Mouse (Mus musculus) embryonic facial prominence, embryonic 13.5 days (tissue): ENCODE measurements at regions not wholly inside any gene's neighbourhood (a gene's known extent, or its start where the extent isn't known, plus 50 kb on each side); places are given as distances from the start of the nearest gene placed in this dataset.

Experiments
- ATAC-seq: fragments of 200-750 bp; cut with Nextera tagmentation; 2 replicates; pipeline ENCODE4 v1.8.0; 2017; ENCODE audit warnings: low read depth; ENCODE audit not compliant: insufficient number of reproducible peaks, insufficient read depth, low FRiP score, low TSS enrichment
- H3K27ac ChIP-seq: fragments of 300-500 bp; sonication (generic); 2 replicates; pipeline ENCODE4 v1.5.1; 2015; ENCODE audit warnings: moderate library complexity, mild to moderate bottlenecking, inconsistent platforms
- H3K27me3 ChIP-seq: fragments of 300-500 bp; sonication (generic); 2 replicates; pipeline ENCODE4 v1.6.1; 2015; ENCODE audit warnings: mild to moderate bottlenecking, inconsistent platforms
- H3K36me3 ChIP-seq: fragments of 300-500 bp; sonication (generic); 2 replicates; pipeline ENCODE4 v1.6.1; 2015; ENCODE audit warnings: mild to moderate bottlenecking, inconsistent platforms
- H3K4me1 ChIP-seq: fragments of 300-500 bp; sonication (generic); 2 replicates; pipeline ENCODE4 v1.6.1; 2015; ENCODE audit warnings: inconsistent platforms
- H3K4me2 ChIP-seq: fragments of 300-500 bp; sonication (generic); 2 replicates; pipeline ENCODE4 v1.6.1; 2015; ENCODE audit warnings: moderate library complexity, mild to moderate bottlenecking, inconsistent platforms
- H3K4me3 ChIP-seq: fragments of 300-500 bp; sonication (generic); 2 replicates; pipeline ENCODE4 v1.5.1; 2015; ENCODE audit warnings: mild to moderate bottlenecking, inconsistent platforms
- H3K9ac ChIP-seq: fragments of 300-500 bp; sonication (generic); 2 replicates; pipeline ENCODE4 v1.6.1; 2015; ENCODE audit warnings: mild to moderate bottlenecking, inconsistent platforms
- H3K9me3 ChIP-seq: fragments of 300-500 bp; sonication (generic); 2 replicates; pipeline ENCODE4 v1.6.1; 2016; ENCODE audit warnings: inconsistent platforms
- WGBS: fragments of 180-500 bp; shearing (Covaris S2); methylation state at CpG from one replicate; pipeline ENCODE4 v1.1.7; 2015; ENCODE audit warnings: mixed read lengths; 5-methylcytosine and 5-hydroxymethylcytosine counted together

DNA sequence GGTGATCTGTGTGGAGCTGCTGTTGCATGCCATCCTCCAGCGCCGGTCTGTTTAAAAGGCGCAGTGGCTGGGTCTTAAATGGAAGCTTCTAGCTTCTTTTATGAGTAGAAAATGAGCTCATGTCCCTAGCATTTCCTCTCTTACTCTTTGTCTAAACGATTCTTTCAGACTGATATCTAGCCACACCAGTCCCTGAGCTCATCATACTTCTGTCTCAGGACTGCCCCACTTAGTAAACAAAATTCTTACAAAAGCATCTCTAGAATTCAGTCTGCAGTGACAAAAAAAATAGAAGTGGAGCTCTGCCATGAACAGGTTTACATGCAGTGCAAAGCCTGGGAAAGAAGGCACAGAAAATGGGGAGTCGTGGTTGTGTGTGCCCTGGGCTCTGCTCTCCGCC is 150.2 kb upstream of the Ccn2 start:
- Histone ChIP-seq H3K36me3 (no peaks in the 10 kb centered on the region), H3K9me3 (no peaks in the 10 kb centered on the region), H3K4me3 (no peak overlapping the region), H3K27me3 (no peaks in the 10 kb centered on the region), H3K4me1 (peaks cover 25% of the 10 kb centered on the region), H3K27ac (no peak overlapping the region), H3K9ac (no peak overlapping the region), H3K4me2 (no peak overlapping the region)
- no peak for ATAC-seq
- WGBS, result 80% methylated on average over 6 of the region's 6 CpGs

GRCm38 (mm10) chr10:24446168-24446567 is 149.1 kb upstream of the Ccn2 start:
- no peak overlapping the region for H3K4me2 ChIP-seq
- H3K27me3 ChIP-seq, result no peaks in the 10 kb centered on the region
- H3K4me3 ChIP-seq, result no peak overlapping the region
- H3K36me3 ChIP-seq, result no peaks in the 10 kb centered on the region
- H3K4me1 ChIP-seq, result peaks cover 25% of the 10 kb centered on the region
- WGBS, result 63% methylated on average over 8 of the region's 8 CpGs
- no peak for ATAC-seq
- H3K27ac ChIP-seq, result no peak overlapping the region
- H3K9me3 ChIP-seq, result no peaks in the 10 kb centered on the region
- no peak overlapping the region for H3K9ac ChIP-seq

GRCm38 (mm10) chr10:24447135-24447534 is 148.1 kb upstream of the Ccn2 start:
- Histone ChIP-seq H3K9me3 (no peaks in the 10 kb centered on the region), H3K27ac (peak overlapping the region; percentile 83), H3K9ac (no peak overlapping the region), H3K4me2 (no peak overlapping the region), H3K4me1 (peaks cover 25% of the 10 kb centered on the region), H3K27me3 (no peaks in the 10 kb centered on the region), H3K36me3 (no peaks in the 10 kb centered on the region), H3K4me3 (no peak overlapping the region)
- 71% methylated on average over 6 of the region's 6 CpGs for WGBS
- no peak for ATAC-seq

- Histone ChIP-seq H3K4me3 (no peak overlapping the region), H3K4me1 (peaks cover 25% of the 10 kb centered on the region), H3K36me3 (no peaks in the 10 kb centered on the region), H3K27ac (peak overlapping the region; percentile 83), H3K27me3 (no peaks in the 10 kb centered on the region), H3K9me3 (no peaks in the 10 kb centered on the region), H3K9ac (no peak overlapping the region), H3K4me2 (peak overlapping the region; percentile 32)
- no peak for ATAC-seq
- 36% methylated on average over 9 of the region's 9 CpGs for WGBS
These were observed 147.2 kb upstream of the Ccn2 start for GRCm38 (mm10) chr10:24448001-24448561.

GRCm38 (mm10) chr10:24453507-24453906 is 141.7 kb upstream of the Ccn2 start:
- no peak overlapping the region for H3K4me2 ChIP-seq
- H3K27me3 ChIP-seq, result no peaks in the 10 kb centered on the region
- peaks cover 2% of the 10 kb centered on the region for H3K4me1 ChIP-seq
- H3K36me3 ChIP-seq, result no peaks in the 10 kb centered on the region
- WGBS, result 93% methylated on average over 4 of the region's 4 CpGs
- no peak overlapping the region for H3K4me3 ChIP-seq
- no peak overlapping the region for H3K9ac ChIP-seq
- H3K27ac ChIP-seq, result no peak overlapping the region
- no peak for ATAC-seq
- no peaks in the 10 kb centered on the region for H3K9me3 ChIP-seq

GRCm38 (mm10) chr10:24458667-24459066 is 136.6 kb upstream of the Ccn2 start:
- no peak overlapping the region for H3K4me2 ChIP-seq
- 54% methylated on average over 2 of the region's 2 CpGs for WGBS
- ATAC-seq, result no peak
- no peak overlapping the region for H3K4me3 ChIP-seq
- H3K27ac ChIP-seq, result peak overlapping the region; percentile 30; the same call in 1 of the 2 replicates
- no peaks in the 10 kb centered on the region for H3K36me3 ChIP-seq
- no peaks in the 10 kb centered on the region for H3K27me3 ChIP-seq
- no peak overlapping the region for H3K9ac ChIP-seq
- no peaks in the 10 kb centered on the region for H3K9me3 ChIP-seq
- H3K4me1 ChIP-seq, result 0 out of 2 replicates have a peak, but pooled peaks cover 2% of the 10 kb centered on the region

DNA sequence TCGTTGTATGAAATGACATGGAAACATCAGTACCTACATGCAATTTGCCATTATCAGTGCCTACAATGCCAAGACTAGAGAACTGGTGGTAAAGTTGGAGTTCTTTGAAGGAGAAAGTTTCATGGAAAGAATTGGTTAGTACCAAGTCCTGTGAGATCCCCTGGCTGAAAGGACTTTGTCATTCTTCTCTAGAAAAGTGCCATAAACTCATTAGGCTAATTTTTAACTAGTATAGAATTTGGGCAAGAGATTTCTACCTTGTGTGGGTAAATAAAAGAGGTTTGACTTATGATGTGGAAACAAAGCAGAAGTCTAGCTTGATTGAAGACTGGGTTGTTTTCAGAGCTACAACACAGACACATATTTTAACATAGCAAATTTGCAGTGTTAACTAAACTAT is 131.4 kb upstream of the Ccn2 start:
- Histone ChIP-seq H3K4me1 (no peaks in the 10 kb centered on the region), H3K27me3 (no peaks in the 10 kb centered on the region), H3K9ac (no peak overlapping the region), H3K27ac (no peak overlapping the region), H3K36me3 (no peaks in the 10 kb centered on the region), H3K4me3 (no peak overlapping the region), H3K4me2 (no peak overlapping the region), H3K9me3 (no peaks in the 10 kb centered on the region)
- 96% methylated on average over 1 of the region's 1 CpGs for WGBS
- ATAC-seq, result no peak

- H3K27ac ChIP-seq, result no peak overlapping the region
- WGBS, result 70% methylated on average over 3 of the region's 3 CpGs
- no peak overlapping the region for H3K4me3 ChIP-seq
- H3K9me3 ChIP-seq, result no peaks in the 10 kb centered on the region
- no peak overlapping the region for H3K9ac ChIP-seq
- ATAC-seq, result no peak
- no peaks in the 10 kb centered on the region for H3K36me3 ChIP-seq
- H3K4me1 ChIP-seq, result no peaks in the 10 kb centered on the region
- no peak overlapping the region for H3K4me2 ChIP-seq
- H3K27me3 ChIP-seq, result no peaks in the 10 kb centered on the region
These were observed 130.9 kb upstream of the Ccn2 start for GRCm38 (mm10) chr10:24464377-24464776.

GRCm38 (mm10) chr10:24469741-24470140 is 125.5 kb upstream of the Ccn2 start:
- Histone ChIP-seq H3K27ac (no peak overlapping the region), H3K9me3 (no peaks in the 10 kb centered on the region), H3K36me3 (no peaks in the 10 kb centered on the region), H3K4me2 (no peak overlapping the region), H3K4me1 (no peaks in the 10 kb centered on the region), H3K27me3 (no peaks in the 10 kb centered on the region), H3K9ac (no peak overlapping the region), H3K4me3 (no peak overlapping the region)
- 92% methylated on average over 1 of the region's 1 CpGs for WGBS
- no peak for ATAC-seq

DNA sequence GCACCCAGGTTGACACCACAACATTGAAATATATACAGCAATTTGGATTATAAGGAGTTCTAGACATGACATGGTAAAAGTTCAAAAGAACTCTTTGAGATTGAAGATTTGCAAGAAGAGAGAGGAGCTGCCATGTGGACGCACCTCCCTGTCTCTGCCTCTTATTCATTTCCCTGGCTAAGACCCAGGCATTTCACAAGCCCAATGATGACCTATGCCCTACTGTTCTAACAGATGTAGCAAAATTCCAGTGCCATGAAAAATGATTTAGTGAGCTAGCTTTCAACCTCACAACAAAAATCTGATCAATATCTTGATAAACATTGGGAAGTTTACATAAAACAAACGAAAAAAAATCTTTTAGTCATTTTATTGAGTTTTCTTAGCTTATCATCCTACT is 123.7 kb upstream of the Ccn2 start:
- no peak overlapping the region for H3K9ac ChIP-seq
- peaks cover 3% of the 10 kb centered on the region; the same call in 1 of the 2 replicates for H3K4me1 ChIP-seq
- no peak for ATAC-seq
- H3K27me3 ChIP-seq, result no peaks in the 10 kb centered on the region
- H3K27ac ChIP-seq, result no peak overlapping the region
- 75% methylated on average over 2 of the region's 2 CpGs for WGBS
- H3K4me2 ChIP-seq, result no peak overlapping the region
- H3K9me3 ChIP-seq, result no peaks in the 10 kb centered on the region
- no peak overlapping the region for H3K4me3 ChIP-seq
- H3K36me3 ChIP-seq, result no peaks in the 10 kb centered on the region

GRCm38 (mm10) chr10:24476288-24476687 is 119.0 kb upstream of the Ccn2 start:
- no peaks in the 10 kb centered on the region for H3K9me3 ChIP-seq
- H3K4me2 ChIP-seq, result no peak overlapping the region
- no peak for ATAC-seq
- H3K27ac ChIP-seq, result peak overlapping the region; percentile 52; the same call in 1 of the 2 replicates
- H3K4me1 ChIP-seq, result peaks cover 9% of the 10 kb centered on the region
- no peak overlapping the region for H3K9ac ChIP-seq
- no peak overlapping the region for H3K4me3 ChIP-seq
- H3K27me3 ChIP-seq, result no peaks in the 10 kb centered on the region
- no peaks in the 10 kb centered on the region for H3K36me3 ChIP-seq

GRCm38 (mm10) chr10:24478535-24478934 is 116.7 kb upstream of the Ccn2 start:
- Histone ChIP-seq H3K36me3 (no peaks in the 10 kb centered on the region), H3K4me1 (peaks cover 23% of the 10 kb centered on the region), H3K4me2 (no peak overlapping the region), H3K9me3 (no peaks in the 10 kb centered on the region), H3K27ac (no peak overlapping the region), H3K9ac (no peak overlapping the region), H3K27me3 (no peaks in the 10 kb centered on the region), H3K4me3 (no peak overlapping the region)
- whole genome bisulfite sequencing, result 87% methylated on average over 2 of the region's 2 CpGs
- no peak for ATAC-seq

DNA sequence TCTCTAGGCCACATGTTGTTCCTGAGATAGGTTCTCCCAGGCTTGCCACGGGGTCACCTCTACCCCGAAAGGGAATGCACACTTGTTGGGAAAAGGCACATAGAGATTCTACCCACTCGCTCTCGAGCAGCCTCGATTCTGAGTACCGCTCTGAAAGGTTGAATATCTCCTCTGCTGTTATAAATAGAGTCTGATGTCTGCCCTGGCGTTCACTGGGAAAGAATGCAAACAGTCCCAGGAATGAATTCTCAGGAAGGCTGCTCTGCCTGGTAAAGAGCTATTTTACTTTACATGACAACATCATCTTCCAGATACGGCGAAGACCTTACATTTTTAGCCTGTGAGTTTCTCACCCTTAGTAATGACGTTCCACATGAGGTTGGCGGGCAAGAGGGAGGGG is 116.1 kb upstream of the Ccn2 start:
- no peak overlapping the region for H3K27ac ChIP-seq
- WGBS, result 75% methylated on average over 11 of the region's 11 CpGs
- no peak for ATAC-seq

More for the DNA sequence above, 116.1 kb upstream of the Ccn2 start:
- H3K4me1 ChIP-seq, result peaks cover 26% of the 10 kb centered on the region
- no peak overlapping the region for H3K9ac ChIP-seq
- no peaks in the 10 kb centered on the region for H3K9me3 ChIP-seq
- no peaks in the 10 kb centered on the region for H3K36me3 ChIP-seq
- H3K4me3 ChIP-seq, result no peak overlapping the region
- H3K27me3 ChIP-seq, result no peaks in the 10 kb centered on the region
- H3K4me2 ChIP-seq, result no peak overlapping the region
